Mouse (Mus musculus): ENCODE measurements around the gene Zwilch. TPM values are rescaled to one million over a fixed set of nuclear protein-coding genes. Genes with fewer than 3 reads are reported as not detected.
"Not testable (repeated sequence)": the region's sequence is repeated elsewhere in the genome, so short reads cannot be mapped to it uniquely, and the experiment has no call there.

Gene Zwilch
- polyA plus RNA-seq, 1 experiment from 2014 or later: 24.0 TPM

GRCm38 (mm10) chr9:64126121-64126520 lies 46.8 kb downstream of the Zwilch start:
- ATAC-seq (ENCODE audit: insufficient read depth, low FRiP score, low TSS enrichment): no peak

DNA sequence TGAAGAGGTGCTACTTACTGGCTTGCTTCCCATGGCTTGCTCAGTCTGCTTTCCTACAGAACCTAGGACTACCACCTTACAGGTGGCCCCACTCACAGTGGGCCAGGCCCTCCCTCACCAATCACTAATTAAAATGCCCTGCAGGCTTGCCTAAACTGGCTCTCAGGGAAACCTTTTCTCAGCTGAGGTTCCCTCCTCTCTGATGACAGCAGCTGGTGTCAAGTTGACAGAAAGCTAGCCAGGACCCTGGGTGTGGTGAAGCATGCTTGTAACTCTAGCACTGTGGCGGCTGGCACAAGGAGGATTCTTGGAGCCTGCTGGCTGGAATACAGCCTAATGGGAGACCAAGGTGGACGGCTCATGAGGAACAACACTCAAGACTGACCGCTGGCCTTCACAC lies 47.6 kb downstream of the Zwilch start:
- no peak overlapping the region for H3K4me3 ChIP-seq (ENCODE audit: low read depth, low read length)
- no peaks in the 10 kb centered on the region for H3K9me3 ChIP-seq (ENCODE audit: control insufficient read depth, low read length)
- DNase-seq (ENCODE audit: low spot score): no peak
- H3K4me2 ChIP-seq (ENCODE audit: low read depth): no peak overlapping the region
- no peak for ATAC-seq (ENCODE audit: insufficient read depth, low FRiP score, low TSS enrichment)
- H3K4me1 ChIP-seq (ENCODE audit: control insufficient read depth, insufficient read depth, low read length): no peaks in the 10 kb centered on the region
- H3K27ac ChIP-seq (ENCODE audit: low read depth, low read length): no peak overlapping the region
- no peaks in the 10 kb centered on the region for H3K27me3 ChIP-seq (ENCODE audit: control insufficient read depth, insufficient read depth, low read length)
- H3K36me3 ChIP-seq (ENCODE audit: control insufficient read depth, insufficient read depth, low read length): no peaks in the 10 kb centered on the region
- 83% methylated on average over 3 of the region's 3 CpGs for WGBS
- H3K9ac ChIP-seq (ENCODE audit: low read length): no peak overlapping the region

More at GRCm38 (mm10) chr9:64126121-64126520, 46.8 kb downstream of the Zwilch start:
- H3K36me3 ChIP-seq (ENCODE audit: control insufficient read depth, insufficient read depth, low read length): no peaks in the 10 kb centered on the region
- H3K4me3 ChIP-seq (ENCODE audit: low read depth, low read length): no peak overlapping the region
- DNase-seq (ENCODE audit: low spot score): no peak
- H3K27ac ChIP-seq (ENCODE audit: low read depth, low read length): no peak overlapping the region
- 69% methylated on average over 12 of the region's 12 CpGs for WGBS
- no peaks in the 10 kb centered on the region for H3K27me3 ChIP-seq (ENCODE audit: control insufficient read depth, insufficient read depth, low read length)
- no peaks in the 10 kb centered on the region for H3K4me1 ChIP-seq (ENCODE audit: control insufficient read depth, insufficient read depth, low read length)
- H3K9ac ChIP-seq (ENCODE audit: low read length): no peak overlapping the region
- no peaks in the 10 kb centered on the region for H3K9me3 ChIP-seq (ENCODE audit: control insufficient read depth, low read length)
- H3K4me2 ChIP-seq (ENCODE audit: low read depth): no peak overlapping the region

- H3K9ac ChIP-seq (ENCODE audit: low read length); H3K27me3 ChIP-seq (ENCODE audit: control insufficient read depth, insufficient read depth, low read length); H3K4me1 ChIP-seq (ENCODE audit: control insufficient read depth, insufficient read depth, low read length); H3K36me3 ChIP-seq (ENCODE audit: control insufficient read depth, insufficient read depth, low read length); DNase-seq (ENCODE audit: low spot score); H3K4me3 ChIP-seq (ENCODE audit: low read depth, low read length); H3K4me2 ChIP-seq (ENCODE audit: low read depth); H3K27ac ChIP-seq (ENCODE audit: low read depth, low read length); ATAC-seq (ENCODE audit: insufficient read depth, low FRiP score, low TSS enrichment); H3K9me3 ChIP-seq (ENCODE audit: control insufficient read depth, low read length): not testable (repeated sequence)
- 71% methylated on average over 3 of the region's 3 CpGs for WGBS
These were observed 48.1 kb downstream of the Zwilch start for GRCm38 (mm10) chr9:64124846-64125245.

DNA sequence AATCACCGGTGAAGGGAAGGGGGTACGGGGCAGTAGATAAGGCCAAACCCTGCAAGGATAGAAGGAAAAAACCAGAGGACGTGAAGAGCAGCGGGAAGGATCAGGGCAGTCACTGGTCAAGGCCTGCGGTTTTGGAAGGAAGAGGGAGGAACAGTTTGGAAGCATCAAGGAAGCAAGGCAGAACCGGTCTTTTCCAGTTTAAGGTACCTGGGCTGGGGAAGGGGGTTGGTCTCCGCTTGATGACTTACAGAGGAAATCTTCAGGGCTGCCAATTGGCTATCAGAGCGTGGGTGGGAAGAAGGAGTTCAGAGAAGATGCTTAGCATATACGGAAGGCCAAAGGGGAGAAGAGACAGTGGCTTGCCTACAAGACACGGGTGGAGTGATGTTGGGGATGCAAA lies 50.3 kb downstream of the Zwilch start:
- no peaks in the 10 kb centered on the region for H3K36me3 ChIP-seq (ENCODE audit: control insufficient read depth, insufficient read depth, low read length)
- no peaks in the 10 kb centered on the region for H3K27me3 ChIP-seq (ENCODE audit: control insufficient read depth, insufficient read depth, low read length)
- no peaks in the 10 kb centered on the region for H3K9me3 ChIP-seq (ENCODE audit: control insufficient read depth, low read length)
- DNase-seq (ENCODE audit: low spot score): no peak
- H3K4me3 ChIP-seq (ENCODE audit: low read depth, low read length): no peak overlapping the region
- no peak overlapping the region for H3K4me2 ChIP-seq (ENCODE audit: low read depth)
- 94% methylated on average over 10 of the region's 10 CpGs for WGBS
- no peak overlapping the region for H3K9ac ChIP-seq (ENCODE audit: low read length)
- H3K27ac ChIP-seq (ENCODE audit: low read depth, low read length): no peak overlapping the region
- ATAC-seq (ENCODE audit: insufficient read depth, low FRiP score, low TSS enrichment): no peak
- no peaks in the 10 kb centered on the region for H3K4me1 ChIP-seq (ENCODE audit: control insufficient read depth, insufficient read depth, low read length)

- Histone ChIP-seq H3K4me3 (ENCODE audit: low read depth, low read length) (no peak overlapping the region), H3K4me2 (ENCODE audit: low read depth) (no peak overlapping the region), H3K27me3 (ENCODE audit: control insufficient read depth, insufficient read depth, low read length) (no peaks in the 10 kb centered on the region), H3K36me3 (ENCODE audit: control insufficient read depth, insufficient read depth, low read length) (no peaks in the 10 kb centered on the region), H3K27ac (ENCODE audit: low read depth, low read length) (no peak overlapping the region), H3K4me1 (ENCODE audit: control insufficient read depth, insufficient read depth, low read length) (no peaks in the 10 kb centered on the region), H3K9ac (ENCODE audit: low read length) (no peak overlapping the region), H3K9me3 (ENCODE audit: control insufficient read depth, low read length) (no peaks in the 10 kb centered on the region)
- WGBS: 42% methylated on average over 11 of the region's 11 CpGs
- DNase-seq (ENCODE audit: low spot score): peak; percentile 44
- ATAC-seq (ENCODE audit: insufficient read depth, low FRiP score, low TSS enrichment): no peak
These were observed 52.2 kb downstream of the Zwilch start for GRCm38 (mm10) chr9:64120584-64121277.

DNA sequence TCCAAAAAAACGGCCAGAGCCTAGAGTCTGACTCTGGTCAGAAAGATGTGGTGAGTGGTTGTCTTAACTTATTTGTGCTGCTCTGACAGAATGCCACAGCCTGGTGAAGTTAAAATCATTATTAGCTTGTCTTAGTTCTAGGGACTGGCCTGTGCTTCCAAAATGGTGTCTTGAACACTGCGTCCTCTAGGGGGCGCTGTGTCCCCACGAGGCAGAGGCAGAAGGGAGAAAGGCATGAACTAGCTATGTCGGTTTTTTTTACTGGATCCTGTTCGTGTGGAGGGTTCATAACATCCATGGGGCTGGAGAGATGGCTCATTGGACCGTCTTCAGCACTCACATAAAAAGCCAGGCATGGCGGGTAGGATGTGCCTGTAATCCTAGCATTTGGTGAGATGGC lies 53.0 kb downstream of the Zwilch start:
- Histone ChIP-seq H3K4me1 (ENCODE audit: control insufficient read depth, insufficient read depth, low read length) (no peaks in the 10 kb centered on the region), H3K27ac (ENCODE audit: low read depth, low read length) (no peak overlapping the region), H3K36me3 (ENCODE audit: control insufficient read depth, insufficient read depth, low read length) (no peaks in the 10 kb centered on the region), H3K4me3 (ENCODE audit: low read depth, low read length) (no peak overlapping the region), H3K9ac (ENCODE audit: low read length) (no peak overlapping the region), H3K27me3 (ENCODE audit: control insufficient read depth, insufficient read depth, low read length) (no peaks in the 10 kb centered on the region), H3K4me2 (ENCODE audit: low read depth) (no peak overlapping the region), H3K9me3 (ENCODE audit: control insufficient read depth, low read length) (no peaks in the 10 kb centered on the region)
- 28% methylated on average over 8 of the region's 8 CpGs for WGBS
- ATAC-seq (ENCODE audit: insufficient read depth, low FRiP score, low TSS enrichment): no peak
- DNase-seq (ENCODE audit: low spot score): peak; percentile 72

DNA sequence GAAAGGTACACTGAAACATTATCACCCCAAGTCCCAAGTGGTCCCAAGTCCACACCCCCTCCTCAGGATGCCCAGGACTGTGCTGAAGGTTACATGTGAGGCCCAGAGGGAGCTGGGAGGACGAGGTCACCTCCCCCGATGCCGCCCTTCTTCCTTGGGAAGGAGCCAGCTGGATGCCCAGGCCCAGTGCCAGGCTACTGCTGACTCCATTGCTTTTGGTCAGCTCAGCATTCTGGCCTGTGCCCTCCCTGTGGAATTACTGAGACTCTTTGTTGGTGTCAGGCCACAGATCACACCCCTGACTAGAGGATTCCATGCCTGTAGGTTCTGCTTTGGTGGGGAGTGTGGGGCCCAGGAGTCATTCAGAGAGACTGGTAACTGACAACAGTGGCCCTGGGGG lies 56.0 kb downstream of the Zwilch start, which contains the start of gene Lctl:
Lctl (plus strand) TSS at position 272 of the 400 bp plus-strand sequence.
- no peak for ATAC-seq (ENCODE audit: insufficient read depth, low FRiP score, low TSS enrichment)
- WGBS: 78% methylated on average over 3 of the region's 3 CpGs

GRCm38 (mm10) chr9:64115756-64116155 lies 57.1 kb downstream of the Zwilch start:
- Histone ChIP-seq H3K9ac (ENCODE audit: low read length) (no peak overlapping the region), H3K4me3 (ENCODE audit: low read depth, low read length) (no peak overlapping the region), H3K27me3 (ENCODE audit: control insufficient read depth, insufficient read depth, low read length) (no peaks in the 10 kb centered on the region), H3K27ac (ENCODE audit: low read depth, low read length) (no peak overlapping the region), H3K4me1 (ENCODE audit: control insufficient read depth, insufficient read depth, low read length) (no peaks in the 10 kb centered on the region), H3K9me3 (ENCODE audit: control insufficient read depth, low read length) (no peaks in the 10 kb centered on the region), H3K36me3 (ENCODE audit: control insufficient read depth, insufficient read depth, low read length) (no peaks in the 10 kb centered on the region), H3K4me2 (ENCODE audit: low read depth) (no peak overlapping the region)
- 84% methylated on average over 6 of the region's 6 CpGs for WGBS
- ATAC-seq (ENCODE audit: insufficient read depth, low FRiP score, low TSS enrichment) (no peak), DNase-seq (ENCODE audit: low spot score) (no peak)

More for the DNA sequence above, 56.0 kb downstream of the Zwilch start, which contains the start of gene Lctl:
- Histone ChIP-seq H3K9ac (ENCODE audit: low read length) (no peak within 1 kb of the TSS), H3K9me3 (ENCODE audit: control insufficient read depth, low read length) (no peaks in the 10 kb centered on the region), H3K27me3 (ENCODE audit: control insufficient read depth, insufficient read depth, low read length) (no peaks in the 10 kb centered on the region), H3K27ac (ENCODE audit: low read depth, low read length) (no peak within 1 kb of the TSS), H3K4me1 (ENCODE audit: control insufficient read depth, insufficient read depth, low read length) (no peaks in the 10 kb centered on the region), H3K4me2 (ENCODE audit: low read depth) (no peak within 1 kb of the TSS), H3K4me3 (ENCODE audit: low read depth, low read length) (no peak within 1 kb of the TSS), H3K36me3 (ENCODE audit: control insufficient read depth, insufficient read depth, low read length) (no peaks in the 10 kb centered on the region)
- no peak for DNase-seq (ENCODE audit: low spot score)

GRCm38 (mm10) chr9:64114646-64115045 lies 58.3 kb downstream of the Zwilch start:
- Histone ChIP-seq H3K27ac (ENCODE audit: low read depth, low read length) (no peak overlapping the region), H3K4me3 (ENCODE audit: low read depth, low read length) (no peak overlapping the region), H3K4me1 (ENCODE audit: control insufficient read depth, insufficient read depth, low read length) (no peaks in the 10 kb centered on the region), H3K9me3 (ENCODE audit: control insufficient read depth, low read length) (no peaks in the 10 kb centered on the region), H3K9ac (ENCODE audit: low read length) (no peak overlapping the region), H3K4me2 (ENCODE audit: low read depth) (no peak overlapping the region), H3K27me3 (ENCODE audit: control insufficient read depth, insufficient read depth, low read length) (no peaks in the 10 kb centered on the region), H3K36me3 (ENCODE audit: control insufficient read depth, insufficient read depth, low read length) (no peaks in the 10 kb centered on the region)
- no peak for DNase-seq (ENCODE audit: low spot score)
- 66% methylated on average over 2 of the region's 2 CpGs for WGBS
- ATAC-seq (ENCODE audit: insufficient read depth, low FRiP score, low TSS enrichment): no peak
